Mouse (Mus musculus): ENCODE measurements around the gene Krt1.

Krt1 gene

GRCm38 (mm10) chr15:101850694-101851093, at the start of gene Krt1:
Krt1 (minus strand) TSS chr15:101850794.
- DNase-seq (ENCODE audit: low spot score in 2 of 2) = no peak

DNA sequence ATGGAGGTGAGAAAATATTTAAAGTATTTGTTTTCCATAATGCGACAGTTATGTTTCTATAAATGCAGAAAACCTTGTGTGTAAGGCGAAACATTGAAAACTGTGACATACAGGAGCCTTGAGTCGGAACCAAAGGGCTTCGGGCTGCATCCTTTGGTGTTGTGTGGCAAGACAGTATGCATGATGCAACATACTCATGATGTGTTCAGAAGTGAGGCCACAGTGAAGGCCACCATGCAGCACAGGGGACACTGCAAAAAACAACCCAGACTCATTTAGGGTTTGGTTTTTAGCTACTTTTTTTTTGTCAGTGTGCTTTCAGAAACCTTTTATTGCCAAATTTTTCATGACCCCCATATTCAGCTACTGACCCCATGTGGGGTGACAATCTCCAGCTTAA, 44.6 kb upstream of the Krt1 start:
- DNase-seq (ENCODE audit: low spot score in 2 of 2) = no peak

- no peak for DNase-seq (ENCODE audit: low spot score in 2 of 2)
Measured at GRCm38 (mm10) chr15:101892820-101893219, 42.2 kb upstream of the Krt1 start, which contains the start of gene Krt76. Krt76 (minus strand) TSS chr15:101892920.

DNA sequence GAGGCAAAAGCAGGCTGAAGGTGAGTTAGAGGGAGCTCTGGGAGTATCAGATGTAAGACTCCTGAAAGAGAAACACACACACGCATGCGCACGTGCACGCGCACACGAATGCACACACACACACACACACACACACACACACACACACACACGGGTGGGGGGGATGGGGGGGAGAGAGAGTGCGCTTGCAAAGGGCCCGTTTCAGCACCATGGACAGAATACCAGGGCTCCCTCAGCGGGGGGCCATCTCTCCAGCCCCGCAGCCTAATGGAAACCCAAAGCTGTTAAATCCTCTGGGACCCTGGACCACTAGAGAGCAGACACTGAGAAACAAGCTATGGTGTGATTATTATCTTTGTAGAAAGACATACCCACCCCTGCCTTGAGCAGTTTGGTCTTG, 29.2 kb upstream of the Krt1 start:
- DNase-seq (ENCODE audit: low spot score in 2 of 2) = no peak

DNA sequence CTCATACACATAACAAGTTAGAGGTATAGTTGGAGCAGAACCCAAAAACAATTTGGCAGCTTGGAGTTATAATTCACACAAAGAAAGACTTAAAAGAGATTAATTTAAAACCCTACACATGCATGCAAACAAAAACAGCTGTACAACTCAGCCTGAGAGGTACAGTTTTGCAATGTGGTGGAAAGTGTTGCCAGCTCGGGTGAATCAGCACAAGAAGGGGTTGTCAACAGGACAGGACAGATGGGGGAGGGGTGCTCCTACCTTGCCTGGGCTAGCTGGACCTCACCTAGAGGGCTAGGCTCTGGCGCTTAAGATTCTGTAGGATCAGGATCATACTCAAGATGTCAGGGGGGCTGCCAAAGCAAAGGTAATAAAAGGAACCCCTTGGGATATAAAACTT, 27.4 kb upstream of the Krt1 start:
- DNase-seq (ENCODE audit: low spot score in 2 of 2) = no peak

- no peak for DNase-seq (ENCODE audit: low spot score in 2 of 2)
Measured at GRCm38 (mm10) chr15:101874383-101874782, 23.8 kb upstream of the Krt1 start.

DNA sequence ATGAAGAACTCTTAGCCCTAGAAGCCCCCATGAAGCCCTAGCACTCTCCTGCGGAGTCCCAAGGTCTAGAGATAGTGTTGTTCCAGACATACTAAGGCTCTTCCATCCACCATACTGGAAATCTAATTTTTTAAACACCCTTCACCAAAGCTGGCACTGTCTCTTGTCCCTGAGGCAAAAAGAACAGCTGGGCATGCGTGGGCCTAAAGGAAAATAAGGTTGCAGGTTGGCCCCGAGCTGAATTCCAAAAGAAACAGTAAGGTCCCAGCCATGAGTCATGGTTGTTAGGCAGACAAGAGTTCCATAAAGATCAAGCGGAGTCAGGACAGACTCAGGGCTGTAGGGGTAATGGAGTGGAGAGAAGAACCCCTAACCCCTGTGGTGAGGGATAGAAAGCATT, 22.6 kb upstream of the Krt1 start:
- no peak for DNase-seq (ENCODE audit: low spot score in 2 of 2)

DNA sequence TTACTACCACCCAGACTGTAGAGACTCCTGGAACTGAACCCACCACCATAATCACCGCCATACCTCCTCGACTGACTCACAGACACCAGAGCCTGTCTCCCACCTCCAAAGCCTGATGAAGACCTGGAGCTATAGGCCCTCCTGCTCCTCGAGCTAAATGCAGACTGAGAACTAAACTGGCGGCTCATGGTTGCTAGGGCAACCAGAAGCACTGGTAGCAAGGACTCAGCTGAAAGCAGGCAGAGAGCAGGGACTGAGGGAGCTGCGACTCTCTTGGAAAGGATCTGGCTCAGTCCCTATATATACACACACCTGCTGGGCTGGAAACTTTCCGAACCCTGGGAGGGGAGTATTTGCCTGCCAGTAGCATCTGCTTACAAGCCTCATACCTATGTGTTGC, 18.8 kb upstream of the Krt1 start, which contains the start of gene Krt77:
Krt77 (minus strand) TSS at position 275 of the 400 bp plus-strand sequence.
- DNase-seq (ENCODE audit: low spot score in 2 of 2) = no peak

- DNase-seq (ENCODE audit: low spot score in 2 of 2) = no peak
Measured at GRCm38 (mm10) chr15:101866754-101867153, 16.2 kb upstream of the Krt1 start.

GRCm38 (mm10) chr15:101860421-101861130, 10.0 kb upstream of the Krt1 start:
- no peak for DNase-seq (ENCODE audit: low spot score in 2 of 2)

GRCm38 (mm10) chr15:101859735-101860170, 9.2 kb upstream of the Krt1 start:
- DNase-seq (ENCODE audit: low spot score in 2 of 2) = no peak

DNA sequence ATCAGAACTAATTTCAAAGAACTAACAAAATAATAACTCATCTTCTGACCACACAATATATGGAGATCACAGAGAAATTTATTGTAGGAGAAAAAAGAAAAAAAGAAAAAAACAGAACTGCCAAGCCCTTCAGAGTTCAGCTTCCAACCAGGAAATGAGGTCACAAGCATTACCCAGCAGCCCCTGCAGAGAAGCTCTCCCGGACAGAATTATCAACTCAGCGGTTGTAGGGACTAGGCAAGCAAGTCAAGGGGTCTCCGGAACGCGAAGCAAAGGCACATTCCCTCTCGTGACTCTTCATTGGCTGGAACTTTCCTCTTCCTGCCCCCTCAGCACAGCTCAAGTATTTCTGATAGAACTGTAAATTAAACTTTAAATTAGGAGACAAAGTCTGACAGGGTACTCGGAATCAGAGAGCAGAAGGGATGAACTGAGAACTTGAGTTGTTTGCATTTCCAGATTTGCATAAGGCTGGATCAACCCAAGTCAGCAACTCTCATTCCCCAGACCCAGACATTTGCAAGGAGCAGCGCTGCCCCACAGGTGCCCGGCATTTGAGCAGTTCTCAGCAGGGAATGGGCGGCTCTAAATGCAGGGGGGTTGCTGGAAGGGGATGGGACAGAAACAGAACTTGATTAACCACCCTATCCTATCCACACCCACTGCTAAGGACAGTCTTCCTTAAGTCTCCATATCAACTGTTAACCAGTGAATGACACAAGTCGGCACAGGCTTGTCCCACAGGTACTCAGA, 8.3 kb upstream of the Krt1 start:
- DNase-seq (ENCODE audit: low spot score in 2 of 2) = no peak

- DNase-seq (ENCODE audit: low spot score in 2 of 2) = no peak
Measured at GRCm38 (mm10) chr15:101856696-101857095, 6.1 kb upstream of the Krt1 start.

GRCm38 (mm10) chr15:101855732-101856131, 5.1 kb upstream of the Krt1 start:
- no peak for DNase-seq (ENCODE audit: low spot score in 2 of 2)

DNA sequence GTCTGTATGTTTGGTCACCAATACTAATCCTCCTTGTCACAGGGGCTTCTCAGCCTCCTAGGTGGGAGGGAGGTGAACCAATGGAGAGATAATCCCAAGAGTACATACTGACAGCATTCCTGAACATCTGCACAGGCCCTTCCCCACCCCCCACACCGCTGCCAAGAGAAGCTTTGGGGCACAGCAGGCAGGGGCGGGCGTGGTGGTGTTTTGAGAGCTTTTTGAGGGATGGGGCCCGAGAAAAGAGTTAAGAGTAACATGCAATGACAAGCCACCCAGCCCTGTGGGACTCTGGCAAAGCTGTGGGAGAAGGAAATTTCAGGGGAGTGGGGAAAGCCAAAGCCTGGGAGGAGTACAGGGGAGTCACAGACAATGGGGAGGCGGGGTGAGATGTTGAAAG, 3.7 kb upstream of the Krt1 start:
- DNase-seq (ENCODE audit: low spot score in 2 of 2) = no peak

- DNase-seq (ENCODE audit: low spot score in 2 of 2) = no peak
Measured at GRCm38 (mm10) chr15:101852571-101852970, 2.0 kb upstream of the Krt1 start.

GRCm38 (mm10) chr15:101845971-101846403, 4.6 kb downstream of the Krt1 start:
- DNase-seq (ENCODE audit: low spot score in 2 of 2) = no peak

DNA sequence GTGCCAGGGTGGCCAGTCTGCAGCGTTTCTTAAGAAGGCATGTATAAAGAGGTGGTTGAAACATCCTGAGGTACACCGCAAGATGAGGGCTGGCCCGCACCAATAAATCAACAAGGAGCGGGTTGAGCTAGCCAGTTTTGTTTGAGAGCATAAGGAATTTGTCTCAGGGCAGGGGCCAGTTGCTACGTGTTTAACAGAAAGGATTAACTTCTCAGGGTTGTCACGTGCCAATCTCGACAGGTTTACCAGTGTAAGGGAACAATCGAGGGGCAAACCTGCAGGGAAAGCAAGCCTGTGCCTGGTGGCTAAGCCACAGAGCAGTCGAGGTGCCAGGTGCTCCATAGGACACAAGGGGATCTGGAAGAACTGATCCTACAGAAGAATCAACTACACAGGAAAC, 7.4 kb downstream of the Krt1 start:
- no peak for DNase-seq (ENCODE audit: low spot score in 2 of 2)

GRCm38 (mm10) chr15:101834784-101835328, 15.7 kb downstream of the Krt1 start:
- no peak for DNase-seq (ENCODE audit: low spot score in 2 of 2)

DNA sequence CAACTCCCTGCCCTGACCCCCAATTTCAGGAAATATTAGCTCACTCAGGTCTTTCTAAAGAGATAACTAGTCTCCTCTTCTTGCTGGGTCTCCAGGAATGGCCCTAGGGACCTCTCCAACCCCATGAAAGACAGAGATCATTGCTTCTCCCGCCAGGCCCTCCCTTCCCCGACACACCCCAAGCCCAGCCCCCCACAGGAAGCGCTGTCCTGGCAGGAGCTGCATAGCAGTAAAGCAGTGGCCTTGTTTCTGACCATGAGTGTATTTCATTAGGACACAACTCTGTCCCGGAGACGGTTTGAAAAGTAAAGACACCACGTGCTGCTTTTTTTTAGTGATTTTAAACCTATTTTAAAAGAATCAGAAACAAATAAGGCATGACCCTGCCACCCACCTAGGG, 17.5 kb downstream of the Krt1 start:
- DNase-seq (ENCODE audit: low spot score in 2 of 2) = no peak

DNA sequence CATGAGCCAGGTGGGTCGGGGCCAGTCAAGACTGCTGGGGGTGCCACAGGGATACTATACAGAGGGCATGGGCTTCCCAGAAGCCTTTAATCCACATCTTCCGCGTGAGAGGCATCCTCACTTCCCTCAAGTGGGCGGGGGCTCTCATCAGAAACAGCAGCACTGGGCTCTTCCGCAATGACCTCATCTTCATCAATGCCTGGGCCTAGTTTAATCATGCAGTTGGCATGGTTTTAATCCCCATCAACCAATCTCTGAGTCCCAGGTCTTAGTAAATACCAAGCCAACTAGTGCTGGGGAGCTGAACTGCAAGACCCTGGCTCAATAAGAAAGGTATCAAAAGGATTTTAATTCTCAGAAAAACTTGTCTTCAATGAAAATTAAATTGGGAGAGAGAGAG, 21.2 kb downstream of the Krt1 start:
- no peak for DNase-seq (ENCODE audit: low spot score in 2 of 2)

GRCm38 (mm10) chr15:101821786-101822185, 28.8 kb downstream of the Krt1 start:
- no peak for DNase-seq (ENCODE audit: low spot score in 2 of 2)

DNA sequence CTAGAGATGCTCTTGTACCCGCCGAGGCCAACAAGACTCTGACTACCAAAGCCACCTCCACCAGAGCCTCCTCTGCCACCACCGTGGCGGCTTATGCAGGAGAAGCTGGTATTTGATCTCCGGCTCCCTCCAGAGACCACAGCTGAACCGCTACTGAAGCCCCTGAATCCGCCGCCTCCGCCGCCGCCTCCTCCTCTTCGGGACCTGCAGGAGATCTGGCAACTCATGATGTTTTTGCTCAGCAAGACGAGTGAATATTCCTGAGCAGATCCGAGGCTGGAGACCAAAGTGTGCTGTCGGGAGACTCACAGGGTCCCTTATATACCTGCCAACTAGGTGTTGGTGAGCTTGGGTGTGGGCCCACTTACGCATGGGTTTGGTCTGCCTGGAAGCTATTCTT, 32.7 kb downstream of the Krt1 start, which contains the start of gene Krt2:
Krt2 (minus strand) TSS at position 295 of the 400 bp plus-strand sequence.
- no peak for DNase-seq (ENCODE audit: low spot score in 2 of 2)

All from spleen, postnatal 36 days (tissue).